Mouse (Mus musculus) gastrocnemius, adult 2 months (tissue): ENCODE data around the gene Lca5. TPM values are rescaled to one million over a fixed set of nuclear protein-coding genes. Genes with fewer than 3 reads are reported as not detected.

ENCODE experiments used
- DNase-seq: peaks from one replicate; pipeline ENCODE4 v3.0.0; 2022
- H3K27ac ChIP-seq: fragments of 200-600 bp; 2 replicates; pipeline ENCODE4 v1.8.1; 2022; ENCODE audit warnings: mild to moderate bottlenecking
- H3K4me3 ChIP-seq: fragments of 200-600 bp; 2 replicates; pipeline ENCODE4 v1.8.1; 2022; ENCODE audit warnings: mild to moderate bottlenecking, moderate library complexity
- CTCF ChIP-seq: fragments of 200-600 bp; IDR thresholded peaks from 2 replicates; pipeline ENCODE4 v1.8.1; 2022; ENCODE audit warnings: antibody characterized with exemption, mild to moderate bottlenecking, moderate library complexity
- intact Hi-C: fragments of 180-260 bp; cut with DNase I; formaldehyde crosslinking; loops from one replicate; pipeline ENCODE4 v1.15.1; 2025
- total RNA-seq, 2 experiments: library from RNA; stranded (reverse); gene quantifications; 2 replicates each; pipeline ENCODE4 v1.2.3; 2021

Gene Lca5
- total RNA-seq, 2 experiments from 2014 or later: 1.4 to 3.0 TPM

GRCm38 (mm10) chr9:83382775-83383174, 58.2 kb downstream of the Lca5 start:
- DNase-seq: no peak
- intact Hi-C loops: no loop called here

GRCm38 (mm10) chr9:83381317-83381716, 59.6 kb downstream of the Lca5 start:
- intact Hi-C loops: no loop called here

More at GRCm38 (mm10) chr9:83382775-83383174, 58.2 kb downstream of the Lca5 start:
- Histone ChIP-seq H3K27ac (no peak overlapping the region), H3K4me3 (no peak overlapping the region)
- TF ChIP-seq CTCF: peak; percentile 56

GRCm38 (mm10) chr9:83379661-83380060, 61.3 kb downstream of the Lca5 start:
- TF ChIP-seq CTCF: no peak
- DNase-seq: no peak
- Histone ChIP-seq H3K27ac (no peak overlapping the region), H3K4me3 (no peak overlapping the region)
- intact Hi-C loops: no loop called here

More at GRCm38 (mm10) chr9:83381317-83381716, 59.6 kb downstream of the Lca5 start:
- no peak for DNase-seq
- Histone ChIP-seq H3K27ac (no peak overlapping the region), H3K4me3 (no peak overlapping the region)
- peak; percentile 31; the same call in 1 of the 2 replicates for TF ChIP-seq CTCF

- TF ChIP-seq CTCF: no peak
- intact Hi-C loops: no loop called here
These were observed 63.8 kb downstream of the Lca5 start for GRCm38 (mm10) chr9:83377132-83377531.

GRCm38 (mm10) chr9:83375522-83376176, 65.3 kb downstream of the Lca5 start:
- no peak for TF ChIP-seq CTCF
- no peak overlapping the region for H3K4me3 ChIP-seq
- no peak for DNase-seq
- intact Hi-C loops: no loop called here
- no peak overlapping the region for H3K27ac ChIP-seq

More at GRCm38 (mm10) chr9:83377132-83377531, 63.8 kb downstream of the Lca5 start:
- DNase-seq: no peak
- no peak overlapping the region for H3K4me3 ChIP-seq
- no peak overlapping the region for H3K27ac ChIP-seq

- Histone ChIP-seq H3K27ac (no peak overlapping the region), H3K4me3 (no peak overlapping the region)
- DNase-seq: no peak
- TF ChIP-seq CTCF: peak; percentile 48
- intact Hi-C loops: no loop called here
These were observed 70.0 kb downstream of the Lca5 start for GRCm38 (mm10) chr9:83370907-83371306.

GRCm38 (mm10) chr9:83368234-83368633, 72.7 kb downstream of the Lca5 start:
- intact Hi-C loops: loop anchor here (2.0 kb wide), 1 partner anchor 243 kb away; no protein-coding TSS in a partner anchor
- no peak overlapping the region for H3K4me3 ChIP-seq
- DNase-seq: no peak
- no peak overlapping the region for H3K27ac ChIP-seq
- peak; percentile 75 for TF ChIP-seq CTCF

- intact Hi-C loops: no loop called here
- Histone ChIP-seq H3K4me3 (no peak overlapping the region), H3K27ac (no peak overlapping the region)
- TF ChIP-seq CTCF: no peak
- DNase-seq: no peak
These were observed 85.1 kb downstream of the Lca5 start for GRCm38 (mm10) chr9:83355802-83356201.

- DNase-seq: no peak
- intact Hi-C loops: no loop called here
- no peak overlapping the region for H3K27ac ChIP-seq
- H3K4me3 ChIP-seq: no peak overlapping the region
- TF ChIP-seq CTCF: no peak
These were observed 87.6 kb downstream of the Lca5 start for GRCm38 (mm10) chr9:83353316-83353715.

GRCm38 (mm10) chr9:83351171-83351570, 89.8 kb downstream of the Lca5 start:
- intact Hi-C loops: no loop called here
- TF ChIP-seq CTCF: no peak
- DNase-seq: no peak
- H3K4me3 ChIP-seq: no peak overlapping the region
- H3K27ac ChIP-seq: no peak overlapping the region

- DNase-seq: peak; percentile 47
- intact Hi-C loops: no loop called here
- H3K27ac ChIP-seq: no peak overlapping the region
- TF ChIP-seq CTCF: peak; percentile 38
- H3K4me3 ChIP-seq: no peak overlapping the region
These were observed 90.3 kb downstream of the Lca5 start for GRCm38 (mm10) chr9:83350613-83351012.

GRCm38 (mm10) chr9:83349905-83350304, 91.0 kb downstream of the Lca5 start:
- no peak overlapping the region for H3K4me3 ChIP-seq
- no peak for TF ChIP-seq CTCF
- DNase-seq: no peak
- intact Hi-C loops: no loop called here
- H3K27ac ChIP-seq: no peak overlapping the region

- DNase-seq: no peak
- no peak for TF ChIP-seq CTCF
- no peak overlapping the region for H3K4me3 ChIP-seq
- H3K27ac ChIP-seq: no peak overlapping the region
- intact Hi-C loops: no loop called here
These were observed 91.4 kb downstream of the Lca5 start for GRCm38 (mm10) chr9:83349504-83349903.

GRCm38 (mm10) chr9:83347521-83347920, 93.4 kb downstream of the Lca5 start:
- DNase-seq: no peak
- TF ChIP-seq CTCF: no peak
- intact Hi-C loops: no loop called here
- Histone ChIP-seq H3K4me3 (no peak overlapping the region), H3K27ac (no peak overlapping the region)
